Mouse (Mus musculus) retina, adult 2 months (tissue): ENCODE measurements around the gene Tpk1.

ENCODE experiments used
- DNase-seq: peaks from one replicate; pipeline ENCODE4 v3.0.0-alpha.2; 2012; ENCODE audit warnings: low read depth, low spot score

The Tpk1 gene

GRCm38 (mm10) chr6:43354562-43355241 lies 311.4 kb downstream of the Tpk1 start:
- no peak for DNase-seq

GRCm38 (mm10) chr6:43353446-43353845 lies 312.6 kb downstream of the Tpk1 start:
- DNase-seq, result no peak

GRCm38 (mm10) chr6:43349083-43349482 lies 317.0 kb downstream of the Tpk1 start:
- no peak for DNase-seq

GRCm38 (mm10) chr6:43347637-43348036 lies 318.4 kb downstream of the Tpk1 start:
- DNase-seq, result no peak

GRCm38 (mm10) chr6:43343006-43343405 lies 323.1 kb downstream of the Tpk1 start:
- DNase-seq, result no peak

- DNase-seq, result no peak
These were observed 323.7 kb downstream of the Tpk1 start for GRCm38 (mm10) chr6:43342386-43342785.

GRCm38 (mm10) chr6:43338804-43339203 lies 327.3 kb downstream of the Tpk1 start:
- DNase-seq, result no peak

- no peak for DNase-seq
These were observed 328.6 kb downstream of the Tpk1 start for GRCm38 (mm10) chr6:43337491-43337961.

GRCm38 (mm10) chr6:43335619-43336234 lies 330.4 kb downstream of the Tpk1 start:
- no peak for DNase-seq

GRCm38 (mm10) chr6:43333479-43333878 lies 332.6 kb downstream of the Tpk1 start:
- no peak for DNase-seq

GRCm38 (mm10) chr6:43312961-43313656 lies 353.0 kb downstream of the Tpk1 start:
- no peak for DNase-seq

- DNase-seq, result no peak
These were observed 353.5 kb downstream of the Tpk1 start for GRCm38 (mm10) chr6:43312546-43312945.

- DNase-seq, result no peak
These were observed 356.0 kb downstream of the Tpk1 start for GRCm38 (mm10) chr6:43310071-43310470.

GRCm38 (mm10) chr6:43309454-43309853 lies 356.6 kb downstream of the Tpk1 start, which contains the start of gene Nobox:
Nobox (minus strand) TSS chr6:43309554.
- DNase-seq, result no peak

- DNase-seq, result no peak
These were observed 368.6 kb downstream of the Tpk1 start for GRCm38 (mm10) chr6:43297508-43297850.

GRCm38 (mm10) chr6:43296798-43297507 lies 369.1 kb downstream of the Tpk1 start:
- no peak for DNase-seq

GRCm38 (mm10) chr6:43295908-43296307 lies 370.2 kb downstream of the Tpk1 start:
- DNase-seq, result no peak
